Mouse (Mus musculus) neural tube, embryonic 11.5 days (tissue): ENCODE data around the gene Kif3a. TPM values are rescaled to one million over a fixed set of nuclear protein-coding genes. Genes with fewer than 3 reads are reported as not detected.

Experiments
- ATAC-seq: fragments of 200-750 bp; cut with Nextera tagmentation; 2 replicates; pipeline ENCODE4 v1.8.0; 2017; ENCODE audit warnings: moderate number of reproducible peaks, mild to moderate bottlenecking, moderate TSS enrichment, moderate library complexity; ENCODE audit not compliant: insufficient read depth, low FRiP score, low TSS enrichment
- DNase-seq: peaks from one replicate; pipeline ENCODE4 v3.0.0-alpha.2; 2015; ENCODE audit warnings: low spot score
- H3K27ac ChIP-seq: fragments of 300-500 bp; sonication (generic); 2 replicates; pipeline ENCODE4 v1.5.1; 2014; ENCODE audit warnings: low read depth, mild to moderate bottlenecking, low read length
- H3K27me3 ChIP-seq: fragments of 300-500 bp; sonication (generic); 2 replicates; pipeline ENCODE4 v1.6.1; 2014; ENCODE audit warnings: mild to moderate bottlenecking, low read length, mixed read lengths; ENCODE audit not compliant: control insufficient read depth, insufficient read depth
- H3K36me3 ChIP-seq: fragments of 300-500 bp; sonication (generic); 2 replicates; pipeline ENCODE4 v1.6.1; 2014; ENCODE audit warnings: mild to moderate bottlenecking, low read length, moderate library complexity, mixed read lengths; ENCODE audit not compliant: control insufficient read depth, insufficient read depth
- H3K4me1 ChIP-seq: fragments of 300-500 bp; sonication (generic); 2 replicates; pipeline ENCODE4 v1.6.1; 2014; ENCODE audit warnings: low read length, mixed read lengths; ENCODE audit not compliant: control insufficient read depth, insufficient read depth
- H3K4me2 ChIP-seq: fragments of 300-500 bp; sonication (generic); 2 replicates; pipeline ENCODE4 v1.6.1; 2014; ENCODE audit warnings: low read depth, mild to moderate bottlenecking, moderate library complexity
- H3K4me3 ChIP-seq: fragments of 300-500 bp; sonication (generic); 2 replicates; pipeline ENCODE4 v1.5.1; 2014; ENCODE audit warnings: low read depth, low read length
- H3K9ac ChIP-seq: fragments of 300-500 bp; sonication (generic); 2 replicates; pipeline ENCODE4 v1.6.1; 2014; ENCODE audit warnings: mild to moderate bottlenecking, low read length
- H3K9me3 ChIP-seq: fragments of 300-500 bp; sonication (generic); 2 replicates; pipeline ENCODE4 v1.6.1; 2016; ENCODE audit warnings: low read length; ENCODE audit not compliant: control insufficient read depth
- WGBS: fragments of 180-500 bp; shearing (Covaris S2); extraction: QIAGEN DNeasy Blood & Tissue Kit; methylation state at CpG from one replicate; pipeline ENCODE4 v1.1.7; 2014; 5-methylcytosine and 5-hydroxymethylcytosine counted together
- polyA plus RNA-seq: library from polyadenylated mRNA; unstranded; fragments of >200 nt; fragmentation: Nextera tagmentation; extraction: Ambion mirVana; gene quantifications from 2 replicates; pipeline ENCODE4 v1.2.1, GENCODE M21; 2014

The Kif3a gene
- polyA plus RNA-seq, 1 experiment from 2014 or later, result 108 TPM

GRCm38 (mm10) chr11:53532231-53532620 lies 35.0 kb upstream of the Kif3a start:
- Histone ChIP-seq H3K9ac (no peak overlapping the region), H3K9me3 (no peaks in the 10 kb centered on the region), H3K4me1 (no peaks in the 10 kb centered on the region), H3K27ac (no peak overlapping the region), H3K36me3 (peaks cover 7% of the 10 kb centered on the region), H3K4me2 (no peak overlapping the region), H3K4me3 (no peak overlapping the region), H3K27me3 (no peaks in the 10 kb centered on the region)
- 95% methylated on average over 1 of the region's 1 CpGs for WGBS
- ATAC-seq (no peak), DNase-seq (no peak)

- H3K27ac ChIP-seq, result no peak overlapping the region
- no peak for ATAC-seq
- no peaks in the 10 kb centered on the region for H3K27me3 ChIP-seq
- no peak overlapping the region for H3K4me2 ChIP-seq
- 79% methylated on average over 15 of the region's 15 CpGs for WGBS
- H3K9ac ChIP-seq, result no peak overlapping the region
- no peaks in the 10 kb centered on the region for H3K9me3 ChIP-seq
- H3K36me3 ChIP-seq, result peaks cover 7% of the 10 kb centered on the region
- DNase-seq, result no peak
- no peak overlapping the region for H3K4me3 ChIP-seq
- no peaks in the 10 kb centered on the region for H3K4me1 ChIP-seq
These were observed 28.1 kb upstream of the Kif3a start for GRCm38 (mm10) chr11:53539002-53539491.

GRCm38 (mm10) chr11:53540394-53540793 lies 26.8 kb upstream of the Kif3a start:
- no peaks in the 10 kb centered on the region; the same call in 1 of the 2 replicates for H3K36me3 ChIP-seq
- no peak for DNase-seq
- 92% methylated on average over 3 of the region's 3 CpGs for WGBS

GRCm38 (mm10) chr11:53541222-53541621 lies 26.0 kb upstream of the Kif3a start:
- Histone ChIP-seq H3K27ac (no peak overlapping the region), H3K9ac (no peak overlapping the region), H3K9me3 (no peaks in the 10 kb centered on the region), H3K4me1 (no peaks in the 10 kb centered on the region), H3K27me3 (no peaks in the 10 kb centered on the region), H3K4me2 (no peak overlapping the region), H3K36me3 (no peaks in the 10 kb centered on the region; the same call in 1 of the 2 replicates), H3K4me3 (no peak overlapping the region)
- ATAC-seq, result no peak
- no peak for DNase-seq
- 86% methylated on average over 11 of the region's 11 CpGs for WGBS

More at GRCm38 (mm10) chr11:53540394-53540793, 26.8 kb upstream of the Kif3a start:
- Histone ChIP-seq H3K9me3 (no peaks in the 10 kb centered on the region), H3K4me3 (no peak overlapping the region), H3K27ac (no peak overlapping the region), H3K27me3 (no peaks in the 10 kb centered on the region), H3K4me2 (no peak overlapping the region), H3K9ac (no peak overlapping the region), H3K4me1 (no peaks in the 10 kb centered on the region)
- no peak for ATAC-seq

GRCm38 (mm10) chr11:53543021-53543420 lies 24.2 kb upstream of the Kif3a start:
- Histone ChIP-seq H3K4me3 (no peak overlapping the region), H3K4me1 (no peaks in the 10 kb centered on the region), H3K9me3 (no peaks in the 10 kb centered on the region), H3K27ac (no peak overlapping the region), H3K4me2 (no peak overlapping the region), H3K36me3 (no peaks in the 10 kb centered on the region), H3K27me3 (no peaks in the 10 kb centered on the region), H3K9ac (no peak overlapping the region)
- DNase-seq (no peak), ATAC-seq (no peak)
- 68% methylated on average over 7 of the region's 7 CpGs for WGBS

GRCm38 (mm10) chr11:53546271-53546670 lies 20.9 kb upstream of the Kif3a start:
- ATAC-seq, result no peak
- DNase-seq, result no peak
- Histone ChIP-seq H3K4me2 (no peak overlapping the region), H3K27me3 (no peaks in the 10 kb centered on the region), H3K27ac (no peak overlapping the region), H3K9me3 (no peaks in the 10 kb centered on the region), H3K4me1 (no peaks in the 10 kb centered on the region), H3K4me3 (no peak overlapping the region), H3K36me3 (no peaks in the 10 kb centered on the region), H3K9ac (no peak overlapping the region)
- 50% methylated on average over 6 of the region's 6 CpGs for WGBS

GRCm38 (mm10) chr11:53547566-53547965 lies 19.6 kb upstream of the Kif3a start:
- no peaks in the 10 kb centered on the region for H3K4me1 ChIP-seq
- no peak overlapping the region for H3K9ac ChIP-seq
- 97% methylated on average over 6 of the region's 6 CpGs for WGBS

GRCm38 (mm10) chr11:53548036-53548605 lies 19.1 kb upstream of the Kif3a start:
- ATAC-seq (no peak), DNase-seq (no peak)
- H3K4me2 ChIP-seq, result no peak overlapping the region
- H3K9me3 ChIP-seq, result no peaks in the 10 kb centered on the region
- H3K27me3 ChIP-seq, result no peaks in the 10 kb centered on the region
- H3K27ac ChIP-seq, result no peak overlapping the region
- H3K4me1 ChIP-seq, result no peaks in the 10 kb centered on the region
- 80% methylated on average over 19 of the region's 19 CpGs for WGBS
- no peak overlapping the region for H3K4me3 ChIP-seq
- H3K9ac ChIP-seq, result no peak overlapping the region
- H3K36me3 ChIP-seq, result no peaks in the 10 kb centered on the region

More at GRCm38 (mm10) chr11:53547566-53547965, 19.6 kb upstream of the Kif3a start:
- no peaks in the 10 kb centered on the region for H3K27me3 ChIP-seq
- H3K9me3 ChIP-seq, result no peaks in the 10 kb centered on the region
- no peak overlapping the region for H3K4me2 ChIP-seq
- no peak overlapping the region for H3K27ac ChIP-seq
- H3K4me3 ChIP-seq, result no peak overlapping the region
- DNase-seq (no peak), ATAC-seq (no peak)
- no peaks in the 10 kb centered on the region for H3K36me3 ChIP-seq

GRCm38 (mm10) chr11:53550714-53551113 lies 16.5 kb upstream of the Kif3a start:
- no peak overlapping the region for H3K9ac ChIP-seq
- H3K27me3 ChIP-seq, result no peaks in the 10 kb centered on the region
- no peak overlapping the region for H3K4me2 ChIP-seq
- no peak overlapping the region for H3K4me3 ChIP-seq
- DNase-seq (no peak), ATAC-seq (no peak)
- H3K9me3 ChIP-seq, result no peaks in the 10 kb centered on the region
- H3K27ac ChIP-seq, result no peak overlapping the region
- H3K4me1 ChIP-seq, result no peaks in the 10 kb centered on the region
- WGBS, result 100% methylated on average over 1 of the region's 1 CpGs
- H3K36me3 ChIP-seq, result no peaks in the 10 kb centered on the region
